Comparison of ENCODE assay signal across 21 mouse cellular contexts in the genomic region with DNA sequence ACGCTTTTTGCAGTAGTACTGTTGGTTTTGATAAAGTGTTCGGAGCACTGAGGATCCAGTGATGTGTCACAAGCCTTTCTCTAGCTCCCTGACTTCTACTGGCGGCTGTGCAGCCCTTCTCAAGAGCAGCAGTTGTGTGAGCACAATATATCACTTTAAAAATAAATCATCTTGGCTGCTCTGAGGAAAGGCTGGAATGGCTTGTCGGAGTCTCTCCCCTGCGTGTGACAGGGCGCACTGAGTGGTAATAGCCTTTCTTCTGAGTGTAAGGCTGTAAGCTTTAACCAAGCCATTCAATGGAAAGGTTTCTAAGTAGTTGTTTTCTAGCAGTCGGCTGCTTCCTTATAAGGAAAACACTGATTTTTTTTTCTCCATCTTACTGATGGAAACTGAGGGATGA.
A peak's percentile ranks its signal among the peaks of the same experiment; 100 is the strongest.
DNase-seq lines count a peak whose midpoint lies in the region; ATAC-seq and TF ChIP-seq lines count a peak whose summit lies in the region.
"Had no signal": no experiment of that assay in that cellular context is flagged by ENCODE, and none has a peak within 500 bp of the region (broad histone marks: within the 10 kb centered on the region; RNA-seq: fewer than 3 reads in every experiment).

No protein-coding gene starts in this region.

- H3K36me3 ChIP-seq in heart, embryonic 13.5 days, result no peaks in the 10 kb centered on the region
- no peaks in the 10 kb centered on the region for H3K36me3 ChIP-seq in heart, adult 2 months (ENCODE audit: control insufficient read depth, insufficient read depth, low read length)
- H3K36me3 ChIP-seq in hindbrain, embryonic 16.5 days (ENCODE audit: control insufficient read depth, insufficient read depth, low read length), result no peaks in the 10 kb centered on the region
- H3K36me3 ChIP-seq in neural tube, embryonic 13.5 days, result no peaks in the 10 kb centered on the region
- H3K36me3 ChIP-seq: embryonic facial prominence, embryonic 10.5 days; heart, embryonic 10.5 days had no signal

- no peak overlapping the region for H3K4me2 ChIP-seq in heart, embryonic 13.5 days
- H3K4me2 ChIP-seq in hindbrain, embryonic 16.5 days (ENCODE audit: low read length), result no peak overlapping the region
- H3K4me2 ChIP-seq in neural tube, embryonic 13.5 days, result no peak overlapping the region
- H3K4me2 ChIP-seq: forebrain, embryonic 13.5 days; liver, embryonic 11.5 days had no signal

- no peak for DNase-seq in heart, adult 2 months
- no peak for DNase-seq in layer of hippocampus, adult 2 months (ENCODE audit: low spot score in 2 of 2)
- DNase-seq in layer of hippocampus, adult 9-10 months (ENCODE audit: low spot score), result no peak
- no peak for DNase-seq in cerebellum, postnatal 10 days
- DNase-seq: adrenal gland, postnatal 36 days; B cell, adult 2 months; cerebellum, adult 2 months; gastrocnemius, postnatal 36 days; heart, postnatal 14 days; kidney, adult 18-20 months; lung, adult 18-20 months; lung, postnatal 4 days; right cerebral cortex, postnatal 25 days had no signal

- intact Hi-C loops in heart, adult 2 months (cut with DNase I), result no loop called here

- no peaks in the 10 kb centered on the region for H3K79me2 ChIP-seq in heart, adult 2 months (replicated peaks; ENCODE audit: control insufficient read depth, insufficient read depth, low read length)

- no peak overlapping the region for H3K4me3 ChIP-seq in heart, embryonic 13.5 days
- H3K4me3 ChIP-seq in heart, adult 2 months, result no peak overlapping the region
- no peak overlapping the region for H3K4me3 ChIP-seq in layer of hippocampus, adult 2 months
- H3K4me3 ChIP-seq in hindbrain, embryonic 16.5 days (ENCODE audit: low read length), result no peak overlapping the region
- no peak overlapping the region for H3K4me3 ChIP-seq in neural tube, embryonic 13.5 days
- H3K4me3 ChIP-seq: embryonic facial prominence, embryonic 10.5 days; forebrain, embryonic 13.5 days; heart, embryonic 10.5 days had no signal

- H3K9me3 ChIP-seq in heart, embryonic 13.5 days, result no peaks in the 10 kb centered on the region; the same call in 1 of the 2 replicates
- no peaks in the 10 kb centered on the region for H3K9me3 ChIP-seq in hindbrain, embryonic 16.5 days (ENCODE audit: control insufficient read depth, low read length)
- no peaks in the 10 kb centered on the region for H3K9me3 ChIP-seq in neural tube, embryonic 13.5 days
- H3K9me3 ChIP-seq: embryonic facial prominence, embryonic 10.5 days; forebrain, embryonic 13.5 days; heart, embryonic 10.5 days had no signal

- H3K4me1 ChIP-seq in heart, embryonic 13.5 days, result peaks cover 44% of the 10 kb centered on the region
- H3K4me1 ChIP-seq in heart, adult 2 months (ENCODE audit: control insufficient read depth, insufficient read depth, low read length), result peaks cover 4% of the 10 kb centered on the region
- peaks cover 8% of the 10 kb centered on the region for H3K4me1 ChIP-seq in hindbrain, embryonic 16.5 days (ENCODE audit: control insufficient read depth, insufficient read depth, low read depth, low read length)
- H3K4me1 ChIP-seq in neural tube, embryonic 13.5 days (replicated peaks), result peaks cover 35% of the 10 kb centered on the region
- H3K4me1 ChIP-seq: forebrain, embryonic 13.5 days had no signal

- 37% methylated on average over 7 of the region's 7 CpGs for WGBS in heart, embryonic 13.5 days
- 59% methylated on average over 7 of the region's 7 CpGs for WGBS in heart, adult 2 months
- WGBS in hindbrain, embryonic 16.5 days, result 62% methylated on average over 7 of the region's 7 CpGs
- 34% methylated on average over 7 of the region's 7 CpGs for WGBS in neural tube, embryonic 13.5 days

- H3K27ac ChIP-seq in heart, embryonic 13.5 days (replicated peaks), result peak overlapping the region; percentile 33; the same call in 1 of the 2 replicates
- no peak overlapping the region for H3K27ac ChIP-seq in heart, adult 2 months
- peak overlapping the region; percentile 19; the same call in 1 of the 2 replicates for H3K27ac ChIP-seq in layer of hippocampus, adult 2 months
- no peak overlapping the region; the same call in 1 of the 2 replicates for H3K27ac ChIP-seq in hindbrain, embryonic 16.5 days (ENCODE audit: low read depth, low read length)
- H3K27ac ChIP-seq in neural tube, embryonic 13.5 days (replicated peaks), result peak overlapping the region; percentile 2; the same call in 1 of the 2 replicates
- H3K27ac ChIP-seq: embryonic facial prominence, embryonic 10.5 days; forebrain, embryonic 13.5 days; stomach, postnatal 0 days had no signal

- H3K27me3 ChIP-seq in heart, embryonic 13.5 days (replicated peaks), result no peaks in the 10 kb centered on the region
- H3K27me3 ChIP-seq in heart, adult 2 months (ENCODE audit: control insufficient read depth, insufficient read depth, low read length), result no peaks in the 10 kb centered on the region
- H3K27me3 ChIP-seq in hindbrain, embryonic 16.5 days (replicated peaks; ENCODE audit: control insufficient read depth, insufficient read depth, low read length), result no peaks in the 10 kb centered on the region
- H3K27me3 ChIP-seq in neural tube, embryonic 13.5 days, result no peaks in the 10 kb centered on the region
- H3K27me3 ChIP-seq: forebrain, embryonic 13.5 days had no signal

- no peak for TF ChIP-seq EP300 in heart, adult 2 months (IDR thresholded peaks at IDR 0.05; ENCODE audit: insufficient read depth, low read depth, low read length)

- no peak overlapping the region for H3K9ac ChIP-seq in heart, embryonic 13.5 days
- H3K9ac ChIP-seq in heart, adult 2 months (ENCODE audit: low read depth, low read length), result no peak overlapping the region
- no peak overlapping the region for H3K9ac ChIP-seq in hindbrain, embryonic 16.5 days (ENCODE audit: low read depth, low read length)
- H3K9ac ChIP-seq in neural tube, embryonic 13.5 days, result no peak overlapping the region
- H3K9ac ChIP-seq: forebrain, embryonic 13.5 days had no signal

- ATAC-seq in heart, embryonic 13.5 days (ENCODE audit: extremely low read depth, insufficient number of reproducible peaks, low FRiP score, low TSS enrichment), result no peak
- peak; percentile 67; the same call in 1 of the 2 replicates for ATAC-seq in hindbrain, embryonic 16.5 days
- peak; percentile 54; the same call in 1 of the 2 replicates for ATAC-seq in neural tube, embryonic 13.5 days (ENCODE audit: low read depth)
- ATAC-seq: forebrain, embryonic 13.5 days had no signal

- no peak for TF ChIP-seq CTCF in heart, adult 2 months (IDR thresholded peaks at IDR 0.05)
- no peak for TF ChIP-seq CTCF in layer of hippocampus, adult 2 months (conservative IDR thresholded peaks at IDR 0.05)

- no peak for TF ChIP-seq POLR2A in heart, adult 2 months (IDR thresholded peaks at IDR 0.05; ENCODE audit: insufficient read depth, low read depth, low read length)

Comparison
In these comparisons a context has a peak if more than half of its experiments do, and no peak if none do; other contexts are left out.
1. H3K27ac ChIP-seq: peak in heart, embryonic 13.5 days (single experiment), layer of hippocampus, adult 2 months (single experiment) and neural tube, embryonic 13.5 days (single experiment); none in heart, adult 2 months (single experiment) and hindbrain, embryonic 16.5 days (single experiment).